8 mouse cellular contexts compared by ENCODE assay signal in the genomic region with DNA sequence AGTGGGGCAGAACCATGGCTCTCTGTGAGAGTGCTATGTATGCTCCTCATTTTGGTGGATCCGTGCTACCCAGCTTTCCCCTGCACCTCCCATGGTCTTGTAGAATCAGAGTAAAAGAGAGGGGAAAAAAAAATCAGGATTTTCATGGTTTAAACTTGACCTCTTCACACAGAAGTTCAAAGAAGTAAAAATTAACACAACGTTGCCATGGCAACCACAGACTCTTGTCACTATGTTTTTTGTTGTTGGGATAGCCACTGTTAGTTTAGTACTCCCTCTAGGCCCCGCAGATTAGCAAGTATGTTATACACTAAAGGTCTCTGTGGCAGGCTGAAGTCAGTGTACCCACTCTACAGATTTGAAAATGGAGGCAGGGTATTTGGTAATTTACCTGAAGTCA. TPM values are rescaled to one million over a fixed set of nuclear protein-coding genes. Genes with fewer than 3 reads are reported as not detected.
DNase-seq lines count a peak whose midpoint lies in the region; ATAC-seq and TF ChIP-seq lines count a peak whose summit lies in the region.
"Not testable (repeated sequence)": the region's sequence is repeated elsewhere in the genome, so short reads cannot be mapped to it uniquely, and the experiment has no call there.

No protein-coding gene starts in this region.

- ATAC-seq in embryonic facial prominence, embryonic 11.5 days (replicated peaks; ENCODE audit: insufficient number of reproducible peaks, low FRiP score, low TSS enrichment, low read depth); hindbrain, embryonic 11.5 days (ENCODE audit: low FRiP score); limb, embryonic 11.5 days (ENCODE audit: insufficient number of reproducible peaks, low FRiP score, low TSS enrichment, low read depth); lung, postnatal 0 days; stomach, postnatal 0 days (ENCODE audit: low FRiP score, low TSS enrichment): not testable (repeated sequence)

- H3K27ac ChIP-seq in embryonic facial prominence, embryonic 11.5 days (replicated peaks; ENCODE audit: low read depth, low read length); hindbrain, embryonic 11.5 days (ENCODE audit: low read depth, low read length); limb, embryonic 11.5 days (replicated peaks; ENCODE audit: low read depth, low read length); lung, postnatal 0 days (ENCODE audit: low read length); stomach, postnatal 0 days (replicated peaks): not testable (repeated sequence)

- not testable (repeated sequence) for H3K27me3 ChIP-seq in embryonic facial prominence, embryonic 11.5 days (ENCODE audit: control insufficient read depth, insufficient read depth, low read length); hindbrain, embryonic 11.5 days (ENCODE audit: control insufficient read depth, insufficient read depth, low read length); limb, embryonic 11.5 days (ENCODE audit: control insufficient read depth, insufficient read depth, low read length); lung, postnatal 0 days (replicated peaks; ENCODE audit: insufficient read depth, low read length); stomach, postnatal 0 days (ENCODE audit: control insufficient read depth, insufficient read depth, low read length)

- H3K36me3 ChIP-seq in embryonic facial prominence, embryonic 11.5 days (replicated peaks; ENCODE audit: control insufficient read depth, insufficient read depth, low read depth, low read length); hindbrain, embryonic 11.5 days (ENCODE audit: control insufficient read depth, insufficient read depth, low read length); limb, embryonic 11.5 days (ENCODE audit: control insufficient read depth, insufficient read depth, low read length); lung, postnatal 0 days (ENCODE audit: insufficient read depth, low read length); stomach, postnatal 0 days (ENCODE audit: control insufficient read depth, insufficient read depth, low read length): not testable (repeated sequence)

- DNase-seq in CD4-positive helper T cell, adult 2 months (ENCODE audit: low read depth, low spot score) = peak; percentile 5
- DNase-seq in MN1 (ENCODE audit: low spot score) = peak; percentile 9
- peak; percentile 17 for DNase-seq in embryo, embryonic 10 days (ENCODE audit: low spot score)
- DNase-seq in embryonic facial prominence, embryonic 11.5 days (ENCODE audit: low spot score) = peak; percentile 38
- DNase-seq in hindbrain, embryonic 11.5 days (ENCODE audit: low spot score) = peak; percentile 30
- peak; percentile 21 for DNase-seq in limb, embryonic 11.5 days (ENCODE audit: low spot score)
- DNase-seq in lung, postnatal 0 days (ENCODE audit: low spot score) = peak; percentile 32
- peak; percentile 14 for DNase-seq in stomach, postnatal 0 days (ENCODE audit: low spot score)

- not testable (repeated sequence) for H3K9me3 ChIP-seq in embryonic facial prominence, embryonic 11.5 days (replicated peaks; ENCODE audit: control insufficient read depth, low read length); hindbrain, embryonic 11.5 days (ENCODE audit: control insufficient read depth, low read length); limb, embryonic 11.5 days (ENCODE audit: control insufficient read depth, low read length); lung, postnatal 0 days (ENCODE audit: low read length); stomach, postnatal 0 days (ENCODE audit: control insufficient read depth, low read length)

- WGBS in embryonic facial prominence, embryonic 11.5 days = 83% methylated on average over 2 of the region's 3 CpGs
- WGBS in hindbrain, embryonic 11.5 days = 88% methylated on average over 2 of the region's 3 CpGs
- WGBS in limb, embryonic 11.5 days = 89% methylated on average over 2 of the region's 3 CpGs
- 72% methylated on average over 2 of the region's 3 CpGs for WGBS in lung, postnatal 0 days
- 78% methylated on average over 2 of the region's 3 CpGs for WGBS in stomach, postnatal 0 days

- not testable (repeated sequence) for H3K4me2 ChIP-seq in embryonic facial prominence, embryonic 11.5 days (ENCODE audit: low read depth, low read length); hindbrain, embryonic 11.5 days (replicated peaks; ENCODE audit: low read depth, low read length); limb, embryonic 11.5 days (ENCODE audit: low read depth, severe bottlenecking); lung, postnatal 0 days (replicated peaks; ENCODE audit: low read depth, low read length); stomach, postnatal 0 days (replicated peaks; ENCODE audit: low read depth)

- not testable (repeated sequence) for H3K4me1 ChIP-seq in embryonic facial prominence, embryonic 11.5 days (ENCODE audit: control insufficient read depth, insufficient read depth, low read length); hindbrain, embryonic 11.5 days (replicated peaks; ENCODE audit: control insufficient read depth, insufficient read depth, low read length); limb, embryonic 11.5 days (ENCODE audit: control insufficient read depth, insufficient read depth, low read length); lung, postnatal 0 days (ENCODE audit: insufficient read depth, low read depth, low read length); stomach, postnatal 0 days (replicated peaks; ENCODE audit: control insufficient read depth, insufficient read depth)

- H3K4me3 ChIP-seq in embryonic facial prominence, embryonic 11.5 days (ENCODE audit: low read depth, low read length); hindbrain, embryonic 11.5 days (ENCODE audit: low read depth, low read length); limb, embryonic 11.5 days (ENCODE audit: low read depth, low read length); lung, postnatal 0 days (ENCODE audit: low read depth, low read length); stomach, postnatal 0 days (ENCODE audit: low read depth, low read length): not testable (repeated sequence)

- not testable (repeated sequence) for H3K9ac ChIP-seq in embryonic facial prominence, embryonic 11.5 days (replicated peaks; ENCODE audit: low read length); hindbrain, embryonic 11.5 days (ENCODE audit: low read depth, low read length); limb, embryonic 11.5 days (ENCODE audit: low read length); lung, postnatal 0 days (replicated peaks; ENCODE audit: low read depth); stomach, postnatal 0 days (ENCODE audit: low read length)

- TF ChIP-seq CTCF in lung, postnatal 0 days (IDR thresholded peaks at IDR 0.05); stomach, postnatal 0 days (IDR thresholded peaks at IDR 0.05; ENCODE audit: low read depth): not testable (repeated sequence)

- TF ChIP-seq EP300 in lung, postnatal 0 days (IDR thresholded peaks at IDR 0.05); stomach, postnatal 0 days (optimal IDR thresholded peaks at IDR 0.05): not testable (repeated sequence)

RNA-seq across cellular contexts. Expression of gene Dynlt1b, which starts 4.6 kb away (rescaled TPM):
- 546 and 573 TPM in 2 replicates for polyA plus RNA-seq in embryonic facial prominence, embryonic 11.5 days (2014; fragmentation: Nextera tagmentation; extraction: Ambion mirVana)
- polyA plus RNA-seq in hindbrain, embryonic 11.5 days (2014; fragmentation: Nextera tagmentation; extraction: Ambion mirVana) = 838 and 876 TPM in 2 replicates
- 502 TPM in 2 replicates for polyA plus RNA-seq in limb, embryonic 11.5 days (2014; fragmentation: Nextera tagmentation; extraction: Ambion mirVana)
- 537 and 571 TPM in 2 replicates for polyA plus RNA-seq in lung, postnatal 0 days (2015; fragmentation: Nextera tagmentation; extraction: Ambion mirVana)
- 477 and 484 TPM in 2 replicates for polyA plus RNA-seq in stomach, postnatal 0 days (2015; fragmentation: Nextera tagmentation; extraction: Ambion mirVana)
